Mouse (Mus musculus): ENCODE results near the gene Tssk3. TPM values are rescaled to one million over a fixed set of nuclear protein-coding genes. Genes with fewer than 3 reads are reported as not detected.

Gene Tssk3
- polyA plus RNA-seq, 1 experiment from 2014 or later: not detected

Other genes with a start within 250 kb of the Tssk3 start
- 9.6 and 11.6 TPM in 2 replicates for gene C77080, start 229.6 kb downstream of the Tssk3 start, polyA plus RNA-seq (2015; fragmentation: Nextera tagmentation; extraction: Ambion mirVana)
- 5.0 and 9.6 TPM in 2 replicates for gene Sync, start 203.4 kb downstream of the Tssk3 start, polyA plus RNA-seq (2015; fragmentation: Nextera tagmentation; extraction: Ambion mirVana)
- 326 and 338 TPM in 2 replicates for gene Rbbp4, start 155.7 kb downstream of the Tssk3 start, polyA plus RNA-seq (2015; fragmentation: Nextera tagmentation; extraction: Ambion mirVana)
- 39.1 and 47.0 TPM in 2 replicates for gene Zbtb8os, start 155.3 kb downstream of the Tssk3 start, polyA plus RNA-seq (2015; fragmentation: Nextera tagmentation; extraction: Ambion mirVana)
- gene Zbtb8a, start 112.9 kb downstream of the Tssk3 start, polyA plus RNA-seq (2015; fragmentation: Nextera tagmentation; extraction: Ambion mirVana): 15.8 and 16.4 TPM in 2 replicates
- gene Zbtb8b, start 50.2 kb downstream of the Tssk3 start, polyA plus RNA-seq (2015; fragmentation: Nextera tagmentation; extraction: Ambion mirVana): 0.86 and 1.00 TPM in 2 replicates
- 30.2 and 30.8 TPM in 2 replicates for gene Bsdc1, start 29.4 kb downstream of the Tssk3 start, polyA plus RNA-seq (2015; fragmentation: Nextera tagmentation; extraction: Ambion mirVana)
- gene Fam229a, start 168 bp upstream of the Tssk3 start, polyA plus RNA-seq (2015; fragmentation: Nextera tagmentation; extraction: Ambion mirVana): not detected in 2 replicates
- gene Marcksl1, start 22.6 kb upstream of the Tssk3 start, polyA plus RNA-seq (2015; fragmentation: Nextera tagmentation; extraction: Ambion mirVana): 445 and 538 TPM in 2 replicates
- 196 and 204 TPM in 2 replicates for gene Hdac1, start 51.7 kb upstream of the Tssk3 start, polyA plus RNA-seq (2015; fragmentation: Nextera tagmentation; extraction: Ambion mirVana)
- gene Lck, start 82.6 kb upstream of the Tssk3 start, polyA plus RNA-seq (2015; fragmentation: Nextera tagmentation; extraction: Ambion mirVana): 5.8 and 6.3 TPM in 2 replicates
- 6.9 and 7.0 TPM in 2 replicates for gene Fam167b, start 87.5 kb upstream of the Tssk3 start, polyA plus RNA-seq (2015; fragmentation: Nextera tagmentation; extraction: Ambion mirVana)
- 275 and 278 TPM in 2 replicates for gene Eif3i, start 109.6 kb upstream of the Tssk3 start, polyA plus RNA-seq (2015; fragmentation: Nextera tagmentation; extraction: Ambion mirVana)
- 192 and 199 TPM in 2 replicates for gene Tmem234, start 109.6 kb upstream of the Tssk3 start, polyA plus RNA-seq (2015; fragmentation: Nextera tagmentation; extraction: Ambion mirVana)
- 2.4 TPM in 2 replicates for gene Dcdc2b, start 123.2 kb upstream of the Tssk3 start, polyA plus RNA-seq (2015; fragmentation: Nextera tagmentation; extraction: Ambion mirVana)
- 28.2 and 29.6 TPM in 2 replicates for gene Iqcc, start 128.1 kb upstream of the Tssk3 start, polyA plus RNA-seq (2015; fragmentation: Nextera tagmentation; extraction: Ambion mirVana)
- 50.8 and 50.9 TPM in 2 replicates for gene Ccdc28b, start 132.9 kb upstream of the Tssk3 start, polyA plus RNA-seq (2015; fragmentation: Nextera tagmentation; extraction: Ambion mirVana)
- 84.9 and 92.7 TPM in 2 replicates for gene Txlna, start 150.0 kb upstream of the Tssk3 start, polyA plus RNA-seq (2015; fragmentation: Nextera tagmentation; extraction: Ambion mirVana)
- gene Kpna6, start 181.7 kb upstream of the Tssk3 start, polyA plus RNA-seq (2015; fragmentation: Nextera tagmentation; extraction: Ambion mirVana): 15.3 TPM in 2 replicates
- gene Tmem39b, start 205.8 kb upstream of the Tssk3 start, polyA plus RNA-seq (2015; fragmentation: Nextera tagmentation; extraction: Ambion mirVana): 12.9 and 15.9 TPM in 2 replicates